Mouse (Mus musculus): ENCODE measurements at regions not wholly inside any gene's neighbourhood (a gene's known extent, or its start where the extent isn't known, plus 50 kb on each side); places are given as distances from the start of the nearest gene placed in this dataset.

DNA sequence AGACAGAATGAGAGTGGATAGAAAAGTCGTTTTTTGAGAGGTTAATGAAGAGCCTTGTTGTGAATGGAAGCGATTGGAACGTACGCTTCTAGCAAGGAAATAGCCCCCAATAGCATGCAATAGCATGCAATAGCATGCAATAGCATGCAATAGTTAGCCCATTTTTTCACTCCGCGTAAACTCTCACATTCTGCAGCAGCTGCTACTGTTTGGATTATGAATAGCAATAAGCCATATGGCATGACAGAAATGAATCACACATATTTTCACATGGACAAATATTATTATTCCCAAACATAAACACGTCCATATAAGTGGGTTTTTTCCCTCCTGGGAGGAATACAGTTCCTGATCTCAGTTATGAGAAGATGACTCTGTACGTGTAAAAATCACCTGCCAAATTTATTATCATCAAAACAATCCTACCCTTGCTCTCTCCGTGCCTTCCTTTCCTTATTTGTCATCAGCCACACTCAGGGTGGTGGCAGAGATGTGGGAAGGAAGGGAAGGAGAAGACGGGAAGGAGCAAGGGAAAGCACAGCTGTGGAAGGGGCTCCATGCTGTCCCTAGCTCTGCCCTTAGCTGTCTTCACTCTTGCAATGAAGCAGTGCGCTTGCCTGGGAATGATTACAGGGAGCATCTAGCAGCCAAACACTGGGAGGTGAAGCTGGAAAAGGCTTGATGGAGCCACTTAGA is 129.1 kb upstream of the Sash1 start:
- H3K4me3 ChIP-seq = no peak overlapping the region
- DNase-seq (ENCODE audit: low spot score) = no peak
- H3K4me1 ChIP-seq = peaks cover 3% of the 10 kb centered on the region
- H3K9me3 ChIP-seq = no peaks in the 10 kb centered on the region
- WGBS = 83% methylated on average over 11 of the region's 11 CpGs
- no peak overlapping the region for H3K27ac ChIP-seq (replicated peaks)
- H3K27me3 ChIP-seq (replicated peaks; ENCODE audit: low read depth, poor library complexity, severe bottlenecking) = no peaks in the 10 kb centered on the region
- no peaks in the 10 kb centered on the region for H3K36me3 ChIP-seq (replicated peaks)

DNA sequence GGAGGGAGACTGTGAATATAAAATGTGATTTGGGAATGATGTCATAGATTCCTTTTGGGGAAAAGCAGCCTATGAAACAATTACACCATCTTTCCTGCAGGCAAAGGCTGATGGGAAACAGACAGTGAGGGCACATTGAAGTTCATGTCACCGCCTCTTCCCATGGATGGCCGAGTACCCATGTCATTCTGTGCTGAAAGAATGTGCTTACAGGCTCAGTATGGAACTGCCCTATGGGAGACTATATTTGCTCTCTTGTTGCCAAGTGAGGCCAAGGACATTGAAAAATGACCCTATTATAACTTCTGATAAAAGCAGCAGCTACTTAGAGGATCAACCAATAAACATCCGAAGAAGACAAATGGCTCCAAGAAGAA is 127.7 kb upstream of the Sash1 start:
- DNase-seq (ENCODE audit: low spot score) = no peak
- H3K27ac ChIP-seq (replicated peaks) = no peak overlapping the region
- H3K27me3 ChIP-seq (replicated peaks; ENCODE audit: low read depth, poor library complexity, severe bottlenecking) = no peaks in the 10 kb centered on the region
- no peaks in the 10 kb centered on the region for H3K9me3 ChIP-seq
- H3K4me3 ChIP-seq = no peak overlapping the region
- WGBS = 86% methylated on average over 3 of the region's 3 CpGs
- no peaks in the 10 kb centered on the region for H3K36me3 ChIP-seq (replicated peaks)
- peaks cover 3% of the 10 kb centered on the region for H3K4me1 ChIP-seq

DNA sequence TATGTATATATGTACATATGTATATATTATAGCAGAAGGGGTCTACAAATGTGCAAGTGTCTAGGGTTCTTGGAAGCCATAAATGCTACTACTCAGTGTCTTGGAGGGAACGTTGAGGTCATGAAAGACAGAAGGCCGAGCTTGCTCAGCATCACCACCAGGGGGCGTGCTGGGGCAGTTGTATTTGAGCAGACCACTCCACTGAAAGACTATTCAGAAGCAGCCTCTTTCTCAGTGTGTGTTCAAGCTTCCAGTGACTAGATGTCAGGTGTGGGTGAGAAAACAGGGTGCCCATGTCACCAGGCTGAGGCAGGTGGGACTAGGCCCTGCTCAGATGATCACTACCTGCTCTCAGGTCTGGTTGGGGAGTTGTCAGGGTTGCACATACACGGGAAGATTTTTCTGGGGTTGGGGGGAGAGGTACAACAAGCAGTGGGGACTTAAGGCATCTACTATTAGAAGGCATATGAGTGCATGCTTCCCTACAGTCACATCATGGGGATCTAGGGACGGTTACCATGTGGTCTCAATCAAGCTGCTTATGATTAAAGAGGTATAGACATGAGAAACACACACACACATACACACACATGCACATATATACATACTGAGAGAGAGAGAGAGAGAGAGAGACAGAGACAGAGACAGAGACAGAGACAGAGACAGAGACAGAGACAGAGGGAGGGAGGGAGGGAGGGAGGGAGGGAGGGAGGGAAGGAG is 127.1 kb upstream of the Sash1 start:
- H3K27me3 ChIP-seq (replicated peaks; ENCODE audit: low read depth, poor library complexity, severe bottlenecking) = no peaks in the 10 kb centered on the region
- H3K4me3 ChIP-seq = no peak overlapping the region
- WGBS = 44% methylated on average over 5 of the region's 5 CpGs
- no peaks in the 10 kb centered on the region for H3K9me3 ChIP-seq
- DNase-seq (ENCODE audit: low spot score) = peak; percentile 83
- peaks cover 3% of the 10 kb centered on the region for H3K4me1 ChIP-seq
- H3K27ac ChIP-seq (replicated peaks) = no peak overlapping the region
- no peaks in the 10 kb centered on the region for H3K36me3 ChIP-seq (replicated peaks)

GRCm38 (mm10) chr10:9011906-9012305 is 126.0 kb upstream of the Sash1 start:
- DNase-seq (ENCODE audit: low spot score) = peak; percentile 29
- no peaks in the 10 kb centered on the region for H3K27me3 ChIP-seq (replicated peaks; ENCODE audit: low read depth, poor library complexity, severe bottlenecking)
- H3K27ac ChIP-seq (replicated peaks) = no peak overlapping the region
- H3K4me3 ChIP-seq = no peak overlapping the region
- 69% methylated on average over 2 of the region's 2 CpGs for WGBS
- peaks cover 3% of the 10 kb centered on the region for H3K4me1 ChIP-seq
- H3K9me3 ChIP-seq = no peaks in the 10 kb centered on the region
- H3K36me3 ChIP-seq (replicated peaks) = no peaks in the 10 kb centered on the region

DNA sequence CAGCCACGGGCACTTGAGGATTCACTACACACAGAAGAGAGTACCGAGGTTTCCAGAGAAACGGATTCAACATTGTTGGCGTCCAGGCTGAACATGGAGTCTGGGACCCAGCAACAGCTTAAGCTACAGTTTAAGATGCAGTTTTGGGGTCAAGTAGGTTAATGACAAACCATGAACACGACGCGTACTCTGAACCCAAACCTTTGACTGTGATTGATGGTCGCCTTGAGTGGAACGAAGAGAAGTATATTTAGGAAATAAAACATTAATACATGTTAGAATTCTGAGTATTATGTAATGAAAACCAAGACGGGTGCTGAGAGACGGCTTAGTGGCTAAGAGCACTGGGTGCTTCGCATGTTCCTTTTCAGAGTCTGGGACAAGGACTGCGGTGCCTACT is 124.3 kb upstream of the Sash1 start:
- H3K4me1 ChIP-seq = peaks cover 8% of the 10 kb centered on the region
- 93% methylated on average over 13 of the region's 13 CpGs for WGBS
- no peaks in the 10 kb centered on the region for H3K36me3 ChIP-seq (replicated peaks)
- H3K9me3 ChIP-seq = no peaks in the 10 kb centered on the region
- H3K4me3 ChIP-seq = no peak overlapping the region
- no peak for DNase-seq (ENCODE audit: low spot score)
- no peak overlapping the region for H3K27ac ChIP-seq (replicated peaks)
- H3K27me3 ChIP-seq (replicated peaks; ENCODE audit: low read depth, poor library complexity, severe bottlenecking) = no peaks in the 10 kb centered on the region

GRCm38 (mm10) chr10:9005140-9005909 is 119.5 kb upstream of the Sash1 start:
- WGBS = 68% methylated on average over 10 of the region's 10 CpGs
- DNase-seq (ENCODE audit: low spot score) = no peak
- H3K4me1 ChIP-seq = peaks cover 5% of the 10 kb centered on the region; the same call in 1 of the 2 replicates
- H3K27ac ChIP-seq (replicated peaks) = no peak overlapping the region
- no peak overlapping the region for H3K4me3 ChIP-seq
- no peaks in the 10 kb centered on the region for H3K36me3 ChIP-seq (replicated peaks)
- H3K27me3 ChIP-seq (replicated peaks; ENCODE audit: low read depth, poor library complexity, severe bottlenecking) = no peaks in the 10 kb centered on the region
- no peaks in the 10 kb centered on the region for H3K9me3 ChIP-seq

GRCm38 (mm10) chr10:9002261-9002660 is 116.4 kb upstream of the Sash1 start:
- Histone ChIP-seq H3K36me3 (replicated peaks) (no peaks in the 10 kb centered on the region), H3K4me3 (no peak overlapping the region), H3K27ac (replicated peaks) (no peak overlapping the region), H3K4me1 (peaks cover 16% of the 10 kb centered on the region), H3K9me3 (no peaks in the 10 kb centered on the region), H3K27me3 (replicated peaks; ENCODE audit: low read depth, poor library complexity, severe bottlenecking) (no peaks in the 10 kb centered on the region)
- WGBS = 86% methylated on average over 5 of the region's 5 CpGs
- DNase-seq (ENCODE audit: low spot score) = no peak

DNA sequence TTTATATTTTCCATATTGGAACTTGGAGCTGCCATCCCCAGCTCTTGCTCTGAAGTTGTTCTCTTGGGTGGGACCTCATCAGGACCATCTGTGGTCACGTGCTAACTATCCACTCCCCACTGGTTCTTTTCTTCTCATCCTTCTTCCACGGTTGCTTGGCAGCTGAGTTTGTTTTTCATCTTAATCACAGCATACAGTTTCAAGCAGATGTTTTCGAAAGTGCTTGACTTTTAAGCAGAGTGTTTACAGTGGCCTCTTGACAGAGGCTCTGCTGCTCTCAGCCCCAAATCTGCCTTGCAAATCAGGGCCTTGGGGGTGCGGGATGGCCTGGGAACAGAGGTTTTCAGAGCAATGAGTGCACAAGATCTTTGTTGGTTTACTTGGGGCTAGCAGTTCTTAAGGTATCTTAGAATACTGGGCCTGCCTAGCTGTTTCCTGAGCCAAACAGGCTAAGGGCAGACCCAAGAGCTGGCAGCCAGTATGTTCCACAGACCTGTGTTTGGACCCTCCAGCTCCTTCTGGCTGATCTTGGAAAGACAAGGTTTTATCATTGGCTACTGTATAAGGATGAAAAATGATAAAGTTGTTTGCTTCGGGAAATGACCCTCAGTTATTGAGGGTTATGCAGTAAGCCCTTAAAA is 113.0 kb upstream of the Sash1 start:
- H3K27me3 ChIP-seq (replicated peaks; ENCODE audit: low read depth, poor library complexity, severe bottlenecking) = no peaks in the 10 kb centered on the region
- H3K4me1 ChIP-seq = peaks cover 11% of the 10 kb centered on the region
- H3K27ac ChIP-seq (replicated peaks) = 0 out of 2 replicates have a peak overlapping the region, but pooled peaks have one; percentile 32
- peak; percentile 12 for DNase-seq (ENCODE audit: low spot score)
- no peaks in the 10 kb centered on the region for H3K36me3 ChIP-seq (replicated peaks)
- no peak overlapping the region for H3K4me3 ChIP-seq
- WGBS = 42% methylated on average over 5 of the region's 5 CpGs
- no peaks in the 10 kb centered on the region for H3K9me3 ChIP-seq

- Histone ChIP-seq H3K27ac (replicated peaks) (no peak overlapping the region), H3K36me3 (replicated peaks) (no peaks in the 10 kb centered on the region), H3K4me3 (no peak overlapping the region), H3K27me3 (replicated peaks; ENCODE audit: low read depth, poor library complexity, severe bottlenecking) (no peaks in the 10 kb centered on the region), H3K9me3 (no peaks in the 10 kb centered on the region), H3K4me1 (peaks cover 11% of the 10 kb centered on the region)
- WGBS = 76% methylated on average over 2 of the region's 2 CpGs
- no peak for DNase-seq (ENCODE audit: low spot score)
Measured at GRCm38 (mm10) chr10:8998356-8998755, 112.5 kb upstream of the Sash1 start.

- Histone ChIP-seq H3K27me3 (replicated peaks; ENCODE audit: low read depth, poor library complexity, severe bottlenecking) (no peaks in the 10 kb centered on the region), H3K36me3 (replicated peaks) (no peaks in the 10 kb centered on the region), H3K4me1 (peaks cover 11% of the 10 kb centered on the region), H3K27ac (replicated peaks) (no peak overlapping the region), H3K9me3 (no peaks in the 10 kb centered on the region), H3K4me3 (no peak overlapping the region)
- WGBS = 71% methylated on average over 3 of the region's 3 CpGs
- no peak for DNase-seq (ENCODE audit: low spot score)
Measured at GRCm38 (mm10) chr10:8995097-8995496, 109.2 kb upstream of the Sash1 start.

DNA sequence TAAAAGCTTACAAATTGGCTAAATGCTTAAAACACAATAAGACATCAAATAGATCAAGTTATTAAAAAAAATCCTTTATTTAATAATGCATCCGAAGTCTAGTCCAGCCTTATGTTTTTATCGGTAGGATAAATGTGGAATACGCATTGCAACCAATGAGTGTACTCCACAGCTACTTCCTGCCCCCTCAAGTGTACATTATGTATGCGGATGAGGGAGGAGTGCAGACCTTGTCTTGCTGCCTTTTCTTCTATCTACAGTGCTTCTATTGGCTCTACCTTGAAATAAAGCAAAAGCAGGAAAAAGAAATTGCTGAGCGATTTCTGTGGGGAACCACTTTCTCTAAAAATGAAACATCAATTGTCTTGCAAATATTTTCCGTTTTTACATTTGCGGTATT is 100.5 kb upstream of the Sash1 start:
- H3K36me3 ChIP-seq (replicated peaks) = no peaks in the 10 kb centered on the region
- H3K27ac ChIP-seq (replicated peaks) = no peak overlapping the region
- no peaks in the 10 kb centered on the region for H3K4me1 ChIP-seq
- H3K9me3 ChIP-seq = no peaks in the 10 kb centered on the region
- DNase-seq (ENCODE audit: low spot score) = no peak
- WGBS = 92% methylated on average over 7 of the region's 7 CpGs
- H3K27me3 ChIP-seq (replicated peaks; ENCODE audit: low read depth, poor library complexity, severe bottlenecking) = no peaks in the 10 kb centered on the region
- no peak overlapping the region for H3K4me3 ChIP-seq

DNA sequence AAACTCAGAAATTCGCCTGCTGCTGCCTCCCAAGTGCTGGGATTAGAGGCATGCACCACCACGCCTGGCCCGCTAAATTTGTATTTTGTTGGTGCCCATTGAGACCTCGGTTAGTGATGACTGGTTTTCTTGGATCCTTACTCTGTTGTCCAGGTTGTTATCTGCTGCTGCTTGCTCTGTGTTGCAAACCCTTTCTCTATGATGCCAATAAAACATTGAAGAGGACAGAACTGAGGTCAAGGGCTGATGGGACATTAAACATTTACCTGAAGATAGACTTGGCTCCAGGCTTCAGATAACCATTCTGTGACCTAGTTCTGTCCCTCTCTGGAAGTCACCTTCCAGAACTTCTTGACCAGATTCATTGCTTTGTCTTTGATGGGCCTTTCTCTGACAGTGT is 97.5 kb upstream of the Sash1 start:
- Histone ChIP-seq H3K36me3 (replicated peaks) (no peaks in the 10 kb centered on the region), H3K9me3 (no peaks in the 10 kb centered on the region), H3K4me1 (no peaks in the 10 kb centered on the region), H3K27me3 (replicated peaks; ENCODE audit: low read depth, poor library complexity, severe bottlenecking) (no peaks in the 10 kb centered on the region), H3K4me3 (no peak overlapping the region), H3K27ac (replicated peaks) (no peak overlapping the region)
- no peak for DNase-seq (ENCODE audit: low spot score)
- WGBS = 88% methylated on average over 4 of the region's 4 CpGs

Measured in embryonic facial prominence, embryonic 10.5 days (tissue).